Mouse (Mus musculus): ENCODE data around the gene Cdc14b. TPM values are rescaled to one million over a fixed set of nuclear protein-coding genes. Genes with fewer than 3 reads are reported as not detected.

The Cdc14b gene
- total RNA-seq, 2 experiments from 2014 or later, result 2.3 to 2.7 TPM

- intact Hi-C loops (cut with DNase I), result no loop called here
- no peak for DNase-seq
These were observed 91.5 kb downstream of the Cdc14b start for GRCm38 (mm10) chr13:64183583-64183982.

GRCm38 (mm10) chr13:64182091-64182490, 93.0 kb downstream of the Cdc14b start:
- no peak for DNase-seq
- intact Hi-C loops (cut with DNase I), result no loop called here

GRCm38 (mm10) chr13:64180888-64181287, 94.2 kb downstream of the Cdc14b start:
- DNase-seq, result peak; percentile 48
- intact Hi-C loops (cut with DNase I), result no loop called here

GRCm38 (mm10) chr13:64180300-64180699, 94.8 kb downstream of the Cdc14b start:
- intact Hi-C loops (cut with DNase I), result no loop called here
- DNase-seq, result no peak

GRCm38 (mm10) chr13:64178746-64179652, 96.1 kb downstream of the Cdc14b start:
- intact Hi-C loops (cut with DNase I), result loop anchor here (5.0 kb wide), 1 partner anchor 128 kb away; no protein-coding TSS in a partner anchor
- no peak for DNase-seq

- no peak for DNase-seq
- intact Hi-C loops (cut with DNase I), result loop anchor here (5.0 kb wide), 1 partner anchor 129 kb away; no protein-coding TSS in a partner anchor
These were observed 97.1 kb downstream of the Cdc14b start for GRCm38 (mm10) chr13:64178000-64178399.

- intact Hi-C loops (cut with DNase I), result loop anchor here (10.0 kb wide), 1 partner anchor 265 kb away; the partner anchor contains the start of gene Cdk20
- no peak for DNase-seq
These were observed 105.3 kb downstream of the Cdc14b start for GRCm38 (mm10) chr13:64169746-64170145.

- intact Hi-C loops (cut with DNase I), result loop anchor here (10.0 kb wide), 1 partner anchor 272 kb away; the partner anchor contains the start of gene Cdk20
- DNase-seq, result no peak
These were observed 111.9 kb downstream of the Cdc14b start for GRCm38 (mm10) chr13:64163147-64163715.

- no peak for DNase-seq
- intact Hi-C loops (cut with DNase I), result loop anchor here (10.0 kb wide), 1 partner anchor 272 kb away; the partner anchor contains the start of gene Cdk20
These were observed 112.5 kb downstream of the Cdc14b start for GRCm38 (mm10) chr13:64162626-64163025.

GRCm38 (mm10) chr13:64161916-64162611, 113.0 kb downstream of the Cdc14b start:
- intact Hi-C loops (cut with DNase I), result loop anchor here (10.0 kb wide), 1 partner anchor 273 kb away; the partner anchor contains the start of gene Cdk20
- no peak for DNase-seq

- DNase-seq, result peak; percentile 98
- intact Hi-C loops (cut with DNase I), result loop anchor here (10.0 kb wide), 1 partner anchor 273 kb away; the partner anchor contains the start of gene Cdk20
These were observed 113.6 kb downstream of the Cdc14b start, which contains the start of gene Habp4 for GRCm38 (mm10) chr13:64161548-64161915. Gene Habp4, plus strand, starts transcription at chr13:64161824.

- DNase-seq, result no peak
- intact Hi-C loops (cut with DNase I), result no loop called here
These were observed 118.1 kb downstream of the Cdc14b start for GRCm38 (mm10) chr13:64156966-64157365.

GRCm38 (mm10) chr13:64155171-64155571, 119.9 kb downstream of the Cdc14b start:
- DNase-seq, result no peak
- intact Hi-C loops (cut with DNase I), result no loop called here

GRCm38 (mm10) chr13:64154651-64155050, 120.4 kb downstream of the Cdc14b start:
- intact Hi-C loops (cut with DNase I), result no loop called here
- no peak for DNase-seq

GRCm38 (mm10) chr13:64153751-64154267, 121.3 kb downstream of the Cdc14b start:
- intact Hi-C loops (cut with DNase I), result no loop called here
- peak; percentile 32 for DNase-seq

- peak; percentile 97 for DNase-seq
- intact Hi-C loops (cut with DNase I), result no loop called here
These were observed 121.9 kb downstream of the Cdc14b start, which contains the start of gene Zfp367 for GRCm38 (mm10) chr13:64153083-64153682. Gene Zfp367, minus strand, starts transcription at chr13:64153202.

GRCm38 (mm10) chr13:64152671-64153082, 122.4 kb downstream of the Cdc14b start:
- intact Hi-C loops (cut with DNase I), result no loop called here
- peak; percentile 48 for DNase-seq

GRCm38 (mm10) chr13:64152241-64152669, 122.8 kb downstream of the Cdc14b start:
- intact Hi-C loops (cut with DNase I), result no loop called here
- DNase-seq, result peak; percentile 93

- no peak for DNase-seq
- intact Hi-C loops (cut with DNase I), result no loop called here
These were observed 125.0 kb downstream of the Cdc14b start for GRCm38 (mm10) chr13:64150121-64150520.
